Mouse (Mus musculus) left cerebral cortex, adult 11 months (tissue): Measurements from ENCODE around the gene Vmn1r200.
A peak's percentile ranks its signal among the peaks of the same experiment; 100 is the strongest.

Experiments
- DNase-seq: peaks from one replicate; pipeline ENCODE4 v3.0.0; 2022; ENCODE audit warnings: low spot score

Vmn1r200 gene

DNA sequence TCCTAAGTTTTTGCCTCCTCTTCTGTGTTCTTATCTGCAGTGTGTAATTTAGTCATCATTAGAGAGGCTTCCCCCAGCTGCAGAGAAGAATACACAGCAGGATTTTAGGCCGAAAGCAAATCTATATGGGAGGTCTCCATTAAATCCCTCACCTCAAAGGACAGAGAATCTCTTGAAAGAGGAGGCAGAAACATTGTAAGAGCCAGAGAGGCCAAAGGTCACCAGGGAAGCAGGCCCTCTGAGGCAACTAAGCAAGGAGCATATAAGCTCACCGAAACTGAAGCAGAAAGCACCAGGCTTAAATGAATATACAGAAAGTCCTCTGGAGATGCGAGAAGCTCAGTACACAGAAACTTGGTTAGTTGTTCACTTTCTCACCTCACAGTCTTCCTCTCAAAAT, at the start of gene Vmn1r200:
Gene Vmn1r200, plus strand, starts transcription at position 301 of the 400 bp plus-strand sequence.
- DNase-seq: no peak

GRCm38 (mm10) chr13:22350064-22350463, 40.1 kb upstream of the Vmn1r200 start, which contains the start of gene Vmn1r198:
TSS of gene Vmn1r198 (plus strand) at chr13:22350364.
- no peak for DNase-seq

- DNase-seq: no peak
Observed at GRCm38 (mm10) chr13:22350813-22351212, 39.4 kb upstream of the Vmn1r200 start.

DNA sequence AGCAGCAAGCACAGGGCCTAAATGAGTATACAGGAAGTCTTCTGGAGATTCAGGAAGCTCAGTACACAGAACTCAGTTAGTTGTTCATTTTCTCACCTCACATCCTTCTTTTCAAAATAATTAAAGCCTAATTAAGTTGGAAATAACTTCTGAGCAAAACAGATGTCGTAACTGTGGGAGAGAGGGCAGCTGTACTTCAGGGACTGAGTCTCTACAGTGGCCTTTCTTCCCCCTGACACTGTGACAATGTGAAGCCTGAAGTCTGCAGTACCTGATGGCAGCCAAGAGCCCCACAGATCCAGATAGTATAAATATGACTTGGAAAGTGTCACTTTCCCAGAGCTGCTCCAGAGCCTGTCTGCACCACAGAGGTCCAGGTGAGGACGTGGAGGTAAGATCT, 10.7 kb upstream of the Vmn1r200 start, which contains the start of gene Vmn1r199:
Gene Vmn1r199, plus strand, starts transcription at position 301 of the 400 bp plus-strand sequence.
- DNase-seq: no peak

- peak; percentile 27 for DNase-seq
Observed at GRCm38 (mm10) chr13:22381128-22381527, 9.0 kb upstream of the Vmn1r200 start.

- no peak for DNase-seq
Observed at GRCm38 (mm10) chr13:22383401-22383800, 6.8 kb upstream of the Vmn1r200 start.

- no peak for DNase-seq
Observed at GRCm38 (mm10) chr13:22387050-22387449, 3.1 kb upstream of the Vmn1r200 start.

DNA sequence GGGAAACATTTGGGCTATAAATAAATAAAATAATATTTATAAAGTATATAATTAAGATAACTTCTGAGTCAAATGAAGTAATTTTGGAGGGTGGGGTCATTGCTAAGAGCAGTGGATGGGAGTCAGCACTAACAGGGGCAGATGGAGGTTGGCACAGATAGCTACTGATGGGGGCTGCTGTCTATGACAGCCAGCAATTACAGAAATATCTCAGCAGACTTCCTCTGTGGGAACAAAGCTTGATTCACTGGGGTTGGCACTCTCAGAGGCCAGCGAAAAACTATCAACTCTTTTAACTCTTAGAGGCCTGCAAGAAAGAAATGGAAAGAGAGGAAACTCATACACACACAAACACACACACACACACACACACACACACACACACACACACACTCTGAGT, 12.8 kb downstream of the Vmn1r200 start:
- no peak for DNase-seq
